Mouse (Mus musculus) hindbrain, embryonic 11.5 days (tissue): ENCODE measurements around the gene Gorasp1. TPM values are rescaled to one million over a fixed set of nuclear protein-coding genes. Genes with fewer than 3 reads are reported as not detected.

ENCODE experiments used
- ATAC-seq: fragments of 200-750 bp; cut with Nextera tagmentation; 2 replicates; pipeline ENCODE4 v1.8.0; 2017; ENCODE audit warnings: mild to moderate bottlenecking, moderate TSS enrichment, moderate library complexity; ENCODE audit not compliant: low FRiP score
- DNase-seq: peaks from one replicate; pipeline ENCODE4 v3.0.0-alpha.2; 2015; ENCODE audit warnings: low spot score
- H3K27ac ChIP-seq: fragments of 300-500 bp; sonication (generic); 2 replicates; pipeline ENCODE4 v1.5.1; 2014; ENCODE audit warnings: mild to moderate bottlenecking, low read depth, low read length
- H3K27me3 ChIP-seq: fragments of 300-500 bp; sonication (generic); 2 replicates; pipeline ENCODE4 v1.6.1; 2014; ENCODE audit warnings: mild to moderate bottlenecking, low read length, moderate library complexity, mixed read lengths; ENCODE audit not compliant: control insufficient read depth, insufficient read depth
- H3K36me3 ChIP-seq: fragments of 300-500 bp; sonication (generic); 2 replicates; pipeline ENCODE4 v1.6.1; 2014; ENCODE audit warnings: mild to moderate bottlenecking, low read length, moderate library complexity, mixed read lengths; ENCODE audit not compliant: control insufficient read depth, insufficient read depth
- H3K4me1 ChIP-seq: fragments of 300-500 bp; sonication (generic); replicated peaks from 2 replicates; pipeline ENCODE4 v1.6.1; 2014; ENCODE audit warnings: low read length, mixed read lengths; ENCODE audit not compliant: control insufficient read depth, insufficient read depth
- H3K4me2 ChIP-seq: fragments of 300-500 bp; sonication (generic); replicated peaks from 2 replicates; pipeline ENCODE4 v1.6.1; 2014; ENCODE audit warnings: mild to moderate bottlenecking, low read depth, low read length
- H3K4me3 ChIP-seq: fragments of 300-500 bp; sonication (generic); 2 replicates; pipeline ENCODE4 v1.5.1; 2014; ENCODE audit warnings: low read depth, low read length
- H3K9ac ChIP-seq: fragments of 300-500 bp; sonication (generic); 2 replicates; pipeline ENCODE4 v1.6.1; 2014; ENCODE audit warnings: low read depth, low read length
- H3K9me3 ChIP-seq: fragments of 300-500 bp; sonication (generic); 2 replicates; pipeline ENCODE4 v1.6.1; 2016; ENCODE audit warnings: low read length; ENCODE audit not compliant: control insufficient read depth
- WGBS: fragments of 180-500 bp; shearing (Covaris S2); extraction: QIAGEN DNeasy Blood & Tissue Kit; methylation state at CpG from one replicate; pipeline ENCODE4 v1.1.7; 2014; 5-methylcytosine and 5-hydroxymethylcytosine counted together
- polyA plus RNA-seq: library from polyadenylated mRNA; unstranded; fragments of >200 nt; fragmentation: Nextera tagmentation; extraction: Ambion mirVana; gene quantifications from 2 replicates; pipeline ENCODE4 v1.2.1, GENCODE M21; 2014

The Gorasp1 gene
- polyA plus RNA-seq, 1 experiment from 2014 or later: 18.5 TPM

DNA sequence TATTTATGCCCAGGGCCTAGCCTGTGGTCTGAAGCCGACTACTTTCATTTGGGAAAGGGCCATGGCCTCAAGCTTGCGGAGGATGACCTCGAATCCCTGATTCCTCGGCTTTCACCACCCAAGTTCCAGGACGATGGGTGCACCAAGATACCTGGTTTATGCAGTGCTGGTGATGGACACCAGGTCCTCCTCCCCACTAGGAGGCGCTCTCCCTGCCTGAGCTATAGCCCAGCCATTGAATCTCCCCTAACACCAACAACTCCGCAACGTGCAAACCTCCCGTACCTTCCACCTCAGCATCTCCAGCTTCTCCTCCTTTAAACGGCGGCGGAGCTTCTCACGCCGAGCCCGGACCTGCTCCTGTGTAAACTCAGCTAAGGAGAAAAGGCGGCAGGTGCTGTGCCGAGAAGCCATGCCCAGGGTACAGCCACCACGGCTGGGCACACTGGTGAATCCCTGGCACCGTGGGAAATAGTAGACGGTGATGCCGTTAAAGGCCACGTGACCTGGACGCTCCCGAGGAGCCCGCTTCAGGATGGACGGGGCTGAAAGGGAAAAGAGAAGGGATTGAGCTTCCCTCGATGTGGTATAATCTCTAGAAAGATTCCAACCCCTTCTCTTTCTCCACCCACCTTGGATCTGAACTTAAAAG is 36.6 kb upstream of the Gorasp1 start:
- 93% methylated on average over 27 of the region's 27 CpGs for whole genome bisulfite sequencing
- no peak for DNase-seq
- H3K9me3 ChIP-seq: no peaks in the 10 kb centered on the region
- H3K27me3 ChIP-seq: no peaks in the 10 kb centered on the region
- H3K27ac ChIP-seq: no peak overlapping the region
- no peaks in the 10 kb centered on the region; the same call in none of the 2 replicates for H3K4me1 ChIP-seq
- no peak for ATAC-seq
- H3K36me3 ChIP-seq: no peaks in the 10 kb centered on the region
- H3K9ac ChIP-seq: no peak overlapping the region
- H3K4me2 ChIP-seq: no peak overlapping the region
- no peak overlapping the region for H3K4me3 ChIP-seq

- no peak overlapping the region for H3K4me2 ChIP-seq
- no peaks in the 10 kb centered on the region for H3K9me3 ChIP-seq
Measured at GRCm38 (mm10) chr9:119973281-119973680, 35.9 kb upstream of the Gorasp1 start.

DNA sequence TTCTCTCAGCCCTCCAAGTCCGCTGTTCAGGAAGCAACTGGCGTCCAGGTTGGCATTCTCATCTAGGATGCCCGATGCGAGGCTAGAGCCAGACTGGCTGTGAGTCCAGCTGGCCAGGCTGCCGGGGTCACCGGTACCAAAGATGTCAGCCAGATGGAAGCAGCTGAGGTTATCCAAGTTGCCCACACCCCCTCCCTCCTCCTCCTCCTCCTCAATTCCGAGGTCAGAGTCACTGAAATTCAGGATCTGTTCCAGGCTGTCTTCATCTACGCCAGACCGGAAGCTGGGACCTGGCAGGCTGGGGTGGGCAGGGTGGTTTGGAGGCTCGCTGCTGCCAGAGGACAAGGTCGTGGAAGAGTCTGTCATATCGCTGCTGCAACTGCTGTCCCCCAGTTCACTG is 35.2 kb upstream of the Gorasp1 start:
- ATAC-seq: no peak

More at GRCm38 (mm10) chr9:119973281-119973680, 35.9 kb upstream of the Gorasp1 start:
- no peak for ATAC-seq
- H3K27me3 ChIP-seq: no peaks in the 10 kb centered on the region
- H3K27ac ChIP-seq: no peak overlapping the region
- no peak overlapping the region for H3K9ac ChIP-seq
- H3K4me1 ChIP-seq: no peaks in the 10 kb centered on the region; the same call in 1 of the 2 replicates
- no peaks in the 10 kb centered on the region for H3K36me3 ChIP-seq
- no peak for DNase-seq
- WGBS: 97% methylated on average over 23 of the region's 23 CpGs
- no peak overlapping the region for H3K4me3 ChIP-seq

GRCm38 (mm10) chr9:119972166-119972565 is 34.8 kb upstream of the Gorasp1 start:
- no peak overlapping the region for H3K9ac ChIP-seq
- no peaks in the 10 kb centered on the region; the same call in 1 of the 2 replicates for H3K4me1 ChIP-seq
- H3K27ac ChIP-seq: no peak overlapping the region
- no peak for DNase-seq
- no peaks in the 10 kb centered on the region for H3K27me3 ChIP-seq
- H3K36me3 ChIP-seq: no peaks in the 10 kb centered on the region
- no peaks in the 10 kb centered on the region for H3K9me3 ChIP-seq
- no peak for ATAC-seq
- WGBS: 94% methylated on average over 10 of the region's 10 CpGs
- no peak overlapping the region for H3K4me2 ChIP-seq
- H3K4me3 ChIP-seq: no peak overlapping the region

More for the DNA sequence above, 35.2 kb upstream of the Gorasp1 start:
- WGBS: 88% methylated on average over 12 of the region's 12 CpGs
- Histone ChIP-seq H3K27ac (no peak overlapping the region), H3K4me3 (no peak overlapping the region), H3K9me3 (no peaks in the 10 kb centered on the region), H3K4me1 (no peaks in the 10 kb centered on the region; the same call in 1 of the 2 replicates), H3K4me2 (no peak overlapping the region), H3K36me3 (no peaks in the 10 kb centered on the region), H3K9ac (no peak overlapping the region), H3K27me3 (no peaks in the 10 kb centered on the region)
- DNase-seq: no peak

DNA sequence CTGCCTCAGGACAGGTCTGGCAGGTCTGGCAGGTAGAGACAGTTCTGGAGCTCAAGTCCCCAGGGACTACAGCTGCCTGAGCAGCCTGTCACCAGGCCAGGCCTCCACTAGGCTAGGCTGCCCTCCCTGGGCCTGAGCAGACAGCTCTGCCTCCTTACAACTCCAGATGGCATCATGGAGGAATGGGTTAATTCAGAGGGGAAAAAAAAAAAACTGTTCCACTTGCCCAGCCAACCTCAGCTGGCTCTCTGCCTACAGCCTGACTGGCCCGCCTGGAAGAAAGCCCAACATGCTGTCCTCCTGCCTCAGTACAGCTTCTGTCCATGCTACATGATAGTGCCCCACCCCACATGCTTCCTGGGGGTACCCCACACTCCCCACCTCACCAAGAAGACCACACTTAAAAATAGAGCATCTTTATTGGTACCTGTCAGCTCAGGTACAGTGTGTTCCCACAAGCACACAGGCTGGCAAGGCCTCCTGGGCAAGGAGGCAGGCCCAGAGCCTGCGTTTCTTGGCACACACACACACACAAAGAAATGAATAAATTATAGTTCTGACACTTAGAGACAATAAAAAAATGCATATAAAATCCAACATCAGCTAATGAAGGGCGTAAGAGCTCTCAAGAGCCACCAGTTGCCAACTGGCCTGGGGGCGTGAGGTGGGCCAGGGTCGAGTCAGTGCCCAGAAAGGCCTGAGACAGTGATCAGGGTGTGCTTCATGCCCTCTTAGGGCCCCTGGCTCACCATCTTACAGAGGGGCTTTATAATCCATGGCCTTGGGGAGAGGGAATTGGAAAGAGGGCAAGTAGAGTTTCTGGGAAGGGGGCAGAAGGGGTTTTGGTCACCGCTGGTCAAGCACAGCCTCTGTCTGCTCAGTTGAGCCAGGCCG is 33.6 kb upstream of the Gorasp1 start:
- no peak overlapping the region for H3K27ac ChIP-seq

GRCm38 (mm10) chr9:119970221-119970620 is 32.9 kb upstream of the Gorasp1 start:
- DNase-seq (peak; percentile 45), ATAC-seq (no peak)
- H3K4me3 ChIP-seq: no peak overlapping the region
- no peak overlapping the region for H3K4me2 ChIP-seq
- H3K9me3 ChIP-seq: no peaks in the 10 kb centered on the region
- no peak overlapping the region for H3K9ac ChIP-seq
- 48% methylated on average over 6 of the region's 6 CpGs for WGBS
- H3K27ac ChIP-seq: no peak overlapping the region
- no peaks in the 10 kb centered on the region; the same call in 1 of the 2 replicates for H3K4me1 ChIP-seq
- H3K36me3 ChIP-seq: no peaks in the 10 kb centered on the region
- no peaks in the 10 kb centered on the region for H3K27me3 ChIP-seq

More for the DNA sequence above, 33.6 kb upstream of the Gorasp1 start:
- ATAC-seq (no peak), DNase-seq (no peak)
- H3K9me3 ChIP-seq: no peaks in the 10 kb centered on the region
- H3K36me3 ChIP-seq: no peaks in the 10 kb centered on the region
- H3K4me2 ChIP-seq: no peak overlapping the region
- no peaks in the 10 kb centered on the region for H3K27me3 ChIP-seq
- 86% methylated on average over 7 of the region's 7 CpGs for WGBS
- H3K4me3 ChIP-seq: no peak overlapping the region
- H3K9ac ChIP-seq: no peak overlapping the region
- no peaks in the 10 kb centered on the region; the same call in 1 of the 2 replicates for H3K4me1 ChIP-seq

- Histone ChIP-seq H3K9ac (no peak overlapping the region), H3K9me3 (no peaks in the 10 kb centered on the region), H3K27ac (no peak overlapping the region), H3K4me3 (no peak overlapping the region), H3K4me1 (no peaks in the 10 kb centered on the region; the same call in 1 of the 2 replicates), H3K36me3 (no peaks in the 10 kb centered on the region), H3K4me2 (no peak overlapping the region), H3K27me3 (no peaks in the 10 kb centered on the region)
- no peak for ATAC-seq
- WGBS: 81% methylated on average over 7 of the region's 7 CpGs
- no peak for DNase-seq
Measured at GRCm38 (mm10) chr9:119969811-119970210, 32.4 kb upstream of the Gorasp1 start.

GRCm38 (mm10) chr9:119966221-119966910 is 29.0 kb upstream of the Gorasp1 start:
- Histone ChIP-seq H3K4me3 (no peak overlapping the region), H3K27ac (no peak overlapping the region), H3K9ac (no peak overlapping the region), H3K27me3 (no peaks in the 10 kb centered on the region), H3K9me3 (no peaks in the 10 kb centered on the region), H3K36me3 (no peaks in the 10 kb centered on the region), H3K4me2 (no peak overlapping the region), H3K4me1 (peaks cover 3% of the 10 kb centered on the region; the same call in 1 of the 2 replicates)
- DNase-seq: no peak
- no peak for ATAC-seq
- WGBS: 91% methylated on average over 26 of the region's 26 CpGs
